Mouse (Mus musculus): ENCODE measurements around the gene Gm5741. TPM values are rescaled to one million over a fixed set of nuclear protein-coding genes. Genes with fewer than 3 reads are reported as not detected.

Gm5741 gene
- total RNA-seq, 2 experiments from 2014 or later, result not detected

- no peak for DNase-seq (ENCODE audit: low spot score in 2 of 2)
These were observed 6.4 kb upstream of the Gm5741 start for GRCm38 (mm10) chr8:85074167-85074566.

GRCm38 (mm10) chr8:85073041-85073612 is 5.3 kb upstream of the Gm5741 start:
- no peak for DNase-seq (ENCODE audit: low spot score in 2 of 2)

DNA sequence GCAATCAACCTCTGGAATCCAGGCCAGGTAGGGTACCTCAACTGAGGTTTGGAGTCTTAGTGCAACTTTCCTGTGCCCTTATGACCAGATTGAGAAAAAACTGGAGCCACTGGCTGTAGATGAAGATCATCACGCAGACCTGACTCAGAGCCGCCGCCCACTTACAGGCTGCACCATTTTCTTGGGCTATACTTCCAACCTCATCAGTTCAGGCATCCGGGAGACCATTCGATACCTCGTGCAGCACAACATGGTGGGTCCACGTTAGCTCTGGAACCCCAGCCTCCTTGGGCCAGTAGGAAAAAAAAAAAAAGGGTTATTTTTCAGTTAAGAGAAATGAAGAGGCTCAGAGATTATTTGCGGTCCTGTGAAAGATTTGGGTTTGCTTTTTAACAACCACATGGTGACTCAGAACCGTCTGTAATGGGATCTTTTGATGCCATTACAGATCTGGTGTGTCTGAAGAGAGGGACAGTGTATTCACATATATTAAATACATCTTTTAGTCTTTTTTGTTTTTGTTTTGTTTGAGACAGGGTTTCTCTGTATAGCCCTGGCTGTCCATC is 4.7 kb upstream of the Gm5741 start:
- DNase-seq (ENCODE audit: low spot score in 2 of 2), result no peak

GRCm38 (mm10) chr8:85071514-85072281 is 3.9 kb upstream of the Gm5741 start, which contains the start of gene Dhps:
Dhps (plus strand) TSS chr8:85071757.
- DNase-seq (ENCODE audit: low spot score in 2 of 2), result peak; percentile 75 to 91

DNA sequence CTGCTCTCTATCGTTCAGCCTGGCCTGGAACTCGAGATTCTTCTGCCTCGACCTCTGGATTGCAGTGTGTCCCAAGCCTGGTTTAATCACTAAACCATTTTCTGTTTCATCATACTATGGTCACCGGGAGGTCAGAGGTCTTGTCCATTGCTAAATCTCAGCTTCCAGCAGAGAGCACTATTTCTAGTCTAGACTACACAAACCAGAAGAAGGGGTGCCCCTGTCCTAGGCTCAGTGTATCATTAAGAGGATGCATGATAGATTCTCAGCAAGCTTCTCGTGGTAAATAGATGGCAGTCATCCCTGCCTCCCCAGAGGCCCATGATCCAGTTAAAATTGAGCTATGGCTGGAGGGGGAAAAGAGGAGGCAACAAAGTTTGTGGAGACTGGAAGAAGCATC is 3.3 kb upstream of the Gm5741 start:
- DNase-seq (ENCODE audit: low spot score in 2 of 2), result no peak

DNA sequence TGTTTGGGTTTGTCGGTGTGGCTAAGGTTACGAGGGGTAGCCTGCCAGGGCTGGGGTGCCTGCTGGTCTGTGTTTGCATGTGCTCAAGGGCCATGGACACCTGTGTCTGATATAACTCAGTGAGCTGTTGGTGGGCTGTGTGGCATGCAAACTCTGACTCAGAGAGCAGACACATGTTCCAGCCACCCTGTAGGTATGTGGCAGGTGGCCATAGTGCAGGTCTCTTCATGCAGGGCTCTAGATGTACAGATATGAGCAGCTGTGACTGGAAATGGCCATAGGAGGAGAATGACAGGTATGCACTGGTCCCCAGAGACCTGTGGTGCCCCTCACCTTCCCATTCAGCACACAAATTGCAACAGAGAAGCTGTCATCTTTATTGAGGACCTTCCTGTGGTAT is 627 bp downstream of the Gm5741 start:
- DNase-seq (ENCODE audit: low spot score in 2 of 2), result no peak

GRCm38 (mm10) chr8:85065213-85065612 is 2.6 kb downstream of the Gm5741 start:
- no peak for DNase-seq (ENCODE audit: low spot score in 2 of 2)

DNA sequence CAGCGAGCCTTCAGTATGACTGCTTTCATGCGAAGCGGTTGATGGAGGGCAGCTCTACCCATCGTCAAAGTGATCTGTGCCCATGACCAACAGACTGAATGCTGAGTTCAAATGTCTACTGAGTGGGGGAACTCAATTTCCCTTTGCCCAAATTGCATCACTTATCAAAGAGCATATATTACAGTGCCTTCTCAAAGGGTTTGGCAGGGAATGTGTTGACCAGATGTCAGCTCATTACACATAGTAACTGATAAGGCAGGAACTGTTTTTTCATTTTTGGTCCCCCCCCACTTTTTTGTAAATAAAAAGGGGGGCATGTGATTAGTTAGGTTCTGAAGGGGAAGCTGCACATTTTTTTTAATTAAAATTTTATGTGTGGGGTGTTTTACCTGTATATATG is 5.2 kb downstream of the Gm5741 start:
- DNase-seq (ENCODE audit: low spot score in 2 of 2), result no peak

GRCm38 (mm10) chr8:85059879-85060616 is 7.7 kb downstream of the Gm5741 start, which contains the start of gene Fbxw9:
Fbxw9 (plus strand) TSS chr8:85060055.
- peak; percentile 74 to 83 for DNase-seq (ENCODE audit: low spot score in 2 of 2)

DNA sequence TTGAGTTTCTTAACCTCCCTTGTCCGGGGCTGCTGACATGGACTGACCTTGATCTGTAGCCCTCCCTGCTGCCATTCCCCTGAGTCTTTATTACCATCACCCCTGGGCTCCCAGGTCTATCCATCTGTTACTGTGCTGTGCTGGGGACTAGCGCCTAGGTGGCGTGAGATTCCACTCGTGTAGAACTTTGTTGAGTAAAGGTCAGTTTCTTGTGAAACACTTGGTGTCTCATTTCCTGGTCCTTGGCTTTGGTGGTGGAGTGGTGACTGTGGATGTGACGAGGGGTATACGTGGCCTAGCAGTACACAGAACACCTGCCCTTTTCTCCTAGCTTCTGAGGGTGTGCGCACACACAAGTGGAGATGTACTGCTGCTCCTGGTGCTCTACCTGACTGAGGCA is 10.4 kb downstream of the Gm5741 start:
- no peak for DNase-seq (ENCODE audit: low spot score in 2 of 2)

GRCm38 (mm10) chr8:85043619-85044018 is 24.2 kb downstream of the Gm5741 start:
- no peak for DNase-seq (ENCODE audit: low spot score in 2 of 2)

DNA sequence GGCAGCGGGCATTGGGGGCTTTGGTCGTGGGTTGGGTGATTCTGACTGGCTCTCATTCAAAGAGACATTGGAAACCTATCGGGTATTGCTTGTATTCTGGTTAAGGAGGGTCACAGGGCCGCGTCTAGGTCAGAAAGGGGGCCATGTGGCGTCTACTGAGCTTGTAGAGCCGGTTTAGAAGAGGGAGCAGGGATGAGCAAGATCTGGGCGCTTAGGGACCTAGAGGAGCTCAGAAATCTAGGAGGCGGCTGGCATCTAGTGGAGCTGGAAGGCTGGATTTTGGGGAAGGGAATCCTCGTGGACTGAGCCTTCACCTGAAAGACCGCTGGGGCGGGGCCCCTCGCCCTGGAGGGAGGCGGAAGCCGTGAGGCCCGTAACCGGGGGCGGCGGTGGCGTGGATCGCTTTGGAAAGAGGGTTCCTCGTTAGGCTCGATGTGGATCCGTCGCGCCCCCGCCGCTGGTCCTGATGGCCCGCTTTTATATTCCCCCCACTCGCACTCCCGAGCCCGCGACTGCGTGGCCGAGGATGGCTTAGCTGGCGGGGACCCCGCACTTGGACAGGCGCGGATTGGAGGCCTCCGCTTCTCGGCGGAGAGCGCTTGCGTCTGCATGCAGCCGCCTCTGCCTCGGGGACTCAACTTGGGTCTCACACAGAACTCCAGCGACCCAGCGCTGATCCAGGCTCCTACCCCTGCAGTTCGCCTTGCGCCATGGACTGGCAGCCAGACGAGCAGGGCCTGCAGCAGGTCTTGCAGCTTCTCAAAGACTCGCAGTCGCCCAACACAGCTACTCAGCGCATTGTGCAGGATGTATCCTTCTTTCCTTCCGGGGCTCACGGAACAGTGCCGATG is 29.9 kb downstream of the Gm5741 start:
- peak in 1 of 2 experiments; percentile 56 for DNase-seq (ENCODE audit: low spot score in 2 of 2)

DNA sequence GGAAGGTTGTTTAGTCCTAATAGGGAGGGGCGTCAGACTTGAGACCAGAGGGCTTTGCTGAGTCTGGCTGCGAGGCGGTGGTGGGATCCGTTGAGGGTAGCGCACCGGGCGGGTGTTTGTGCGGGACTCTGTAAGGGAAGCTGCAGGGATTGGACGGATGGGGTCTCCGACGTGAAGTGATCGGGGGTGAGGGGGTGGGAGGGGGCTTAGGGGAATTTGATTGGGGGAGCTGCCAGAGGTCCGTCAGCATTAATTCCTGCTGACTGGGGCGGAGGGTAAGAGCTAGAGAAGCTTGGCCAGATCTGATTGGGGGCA is 30.5 kb downstream of the Gm5741 start:
- no peak for DNase-seq (ENCODE audit: low spot score in 2 of 2)

- DNase-seq (ENCODE audit: low spot score in 2 of 2), result peak; percentile 85 to 91
These were observed 30.9 kb downstream of the Gm5741 start, which contains the start of gene Tnpo2 for GRCm38 (mm10) chr8:85036718-85037365. Tnpo2 (plus strand) TSS chr8:85036915.

- no peak for DNase-seq (ENCODE audit: low spot score in 2 of 2)
These were observed 31.4 kb downstream of the Gm5741 start for GRCm38 (mm10) chr8:85036381-85036717.

- DNase-seq (ENCODE audit: low spot score in 2 of 2), result no peak
These were observed 32.0 kb downstream of the Gm5741 start for GRCm38 (mm10) chr8:85035728-85036310.

GRCm38 (mm10) chr8:85035165-85035727 is 32.5 kb downstream of the Gm5741 start:
- DNase-seq (ENCODE audit: low spot score in 2 of 2), result no peak

DNA sequence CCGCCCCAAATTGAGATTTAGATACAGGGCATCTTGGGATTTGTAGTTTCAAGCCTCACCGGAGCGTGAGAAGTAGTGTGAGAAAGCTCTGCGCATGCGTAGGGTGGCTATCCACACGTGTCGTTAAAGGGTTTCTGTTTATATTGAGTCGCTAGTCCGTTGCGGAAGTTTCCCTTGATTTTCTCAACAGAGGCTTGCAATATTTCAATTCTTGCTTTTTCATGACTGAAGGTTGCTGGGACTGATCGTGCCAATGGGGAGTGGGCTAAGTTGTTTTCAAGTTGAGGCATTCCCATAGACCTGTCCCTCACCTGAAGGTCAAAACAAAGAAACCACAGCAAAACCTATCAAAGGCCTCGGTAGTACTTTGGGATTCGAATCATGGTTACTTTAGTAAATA is 33.0 kb downstream of the Gm5741 start:
- DNase-seq (ENCODE audit: low spot score in 2 of 2), result peak in 1 of 2 experiments; percentile 71

DNA sequence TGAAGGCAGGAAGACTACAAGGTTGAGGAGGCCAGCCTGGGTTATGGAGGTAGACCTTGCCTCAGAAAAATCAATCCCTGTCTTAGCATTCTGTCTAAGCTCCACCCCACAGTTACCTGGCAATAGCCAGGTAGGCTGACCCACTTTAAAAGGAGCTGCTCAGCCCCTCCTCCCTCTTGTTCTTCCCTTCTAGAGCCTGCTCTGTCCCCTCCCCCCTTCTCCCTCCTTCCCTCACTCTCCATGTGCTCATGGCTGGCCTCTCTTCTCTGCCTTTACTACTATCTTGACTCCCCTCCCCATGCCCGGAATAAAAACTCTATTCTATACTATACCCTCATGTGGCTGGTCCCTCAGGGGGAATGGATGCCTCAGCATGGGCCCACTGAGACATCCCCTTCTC is 33.9 kb downstream of the Gm5741 start:
- DNase-seq (ENCODE audit: low spot score in 2 of 2), result no peak
